Mouse (Mus musculus): ENCODE results near the gene Ciita. TPM values are rescaled to one million over a fixed set of nuclear protein-coding genes. Genes with fewer than 3 reads are reported as not detected.

The Ciita gene
- total RNA-seq, 1 experiment from 2014 or later = 137 TPM

DNA sequence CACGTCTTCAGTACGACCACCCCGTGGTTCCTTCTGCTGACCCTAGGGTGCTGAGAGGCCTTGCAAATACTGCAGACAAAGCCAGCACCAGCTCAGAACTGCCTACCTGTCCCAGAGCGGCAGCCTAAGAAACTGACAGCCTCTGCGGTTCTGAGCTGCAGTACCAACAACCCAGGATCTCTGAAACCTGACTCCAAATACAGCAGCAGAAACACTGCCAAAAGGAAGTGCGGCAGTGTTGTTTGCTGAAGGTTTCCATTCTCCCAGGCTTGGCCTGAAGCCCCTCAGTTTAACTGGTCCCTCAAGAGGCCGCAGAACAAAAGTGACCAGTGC is 61.7 kb downstream of the Ciita start:
- ATAC-seq (ENCODE audit: extremely low read depth, insufficient number of reproducible peaks, low FRiP score, poor library complexity, severe bottlenecking) = no peak

DNA sequence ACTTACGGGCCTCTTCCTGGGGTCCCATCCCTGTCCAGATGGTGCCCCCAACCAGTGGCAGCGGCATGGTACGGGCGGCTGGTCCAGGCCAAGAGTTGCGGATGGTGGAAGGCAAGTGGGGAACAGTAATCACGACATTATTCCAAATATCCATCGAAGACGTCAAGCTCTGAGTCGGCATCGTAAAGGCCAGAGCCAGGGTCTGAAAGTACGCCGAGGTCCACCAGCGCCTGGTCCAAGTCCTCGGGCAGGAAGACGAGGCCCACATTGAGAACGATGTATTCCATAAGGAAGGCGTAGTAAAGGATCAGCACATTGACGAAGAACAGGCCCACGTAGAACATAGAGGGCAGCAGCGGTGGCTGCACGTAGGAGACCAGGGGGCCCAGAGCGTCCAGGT is 62.4 kb downstream of the Ciita start:
- ATAC-seq (ENCODE audit: extremely low read depth, insufficient number of reproducible peaks, low FRiP score, poor library complexity, severe bottlenecking) = no peak

DNA sequence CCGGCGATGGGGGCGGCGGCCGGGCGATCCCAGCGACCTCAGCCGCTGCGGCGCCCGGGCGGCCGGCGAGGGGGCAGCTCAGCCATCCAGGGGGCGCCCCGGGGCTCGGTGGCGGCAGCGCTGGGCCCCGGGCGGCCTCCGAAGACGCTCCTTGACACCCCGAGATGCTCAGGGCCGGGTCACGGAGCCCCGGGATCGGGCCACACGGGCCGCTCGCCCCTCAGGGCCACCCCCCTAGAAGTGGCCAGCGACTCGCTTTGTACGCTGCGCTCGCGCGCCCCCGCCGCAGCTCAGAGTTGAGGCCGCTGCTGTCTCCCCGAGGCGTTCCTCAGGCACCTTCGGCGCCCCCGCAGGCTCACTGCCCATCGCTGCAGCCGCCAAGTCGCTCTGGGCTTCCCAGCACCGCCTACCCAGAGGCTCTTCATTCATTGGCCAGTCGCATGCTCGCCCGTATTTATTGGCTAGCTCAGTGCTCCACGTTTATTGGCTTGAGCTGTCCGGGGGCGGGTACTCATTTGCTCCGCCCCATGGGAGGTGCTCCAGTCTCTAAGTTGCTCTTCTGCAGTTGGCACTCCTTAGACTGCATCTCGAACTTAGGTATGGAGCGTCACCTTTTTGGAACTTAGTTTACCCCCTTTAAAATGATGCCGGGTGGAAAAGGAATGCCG is 63.0 kb downstream of the Ciita start, which contains the start of gene Dexi:
Gene Dexi (minus strand): TSS at position 357 of the 668 bp plus-strand sequence.
- peak; percentile 89 for ATAC-seq (ENCODE audit: extremely low read depth, insufficient number of reproducible peaks, low FRiP score, poor library complexity, severe bottlenecking)

DNA sequence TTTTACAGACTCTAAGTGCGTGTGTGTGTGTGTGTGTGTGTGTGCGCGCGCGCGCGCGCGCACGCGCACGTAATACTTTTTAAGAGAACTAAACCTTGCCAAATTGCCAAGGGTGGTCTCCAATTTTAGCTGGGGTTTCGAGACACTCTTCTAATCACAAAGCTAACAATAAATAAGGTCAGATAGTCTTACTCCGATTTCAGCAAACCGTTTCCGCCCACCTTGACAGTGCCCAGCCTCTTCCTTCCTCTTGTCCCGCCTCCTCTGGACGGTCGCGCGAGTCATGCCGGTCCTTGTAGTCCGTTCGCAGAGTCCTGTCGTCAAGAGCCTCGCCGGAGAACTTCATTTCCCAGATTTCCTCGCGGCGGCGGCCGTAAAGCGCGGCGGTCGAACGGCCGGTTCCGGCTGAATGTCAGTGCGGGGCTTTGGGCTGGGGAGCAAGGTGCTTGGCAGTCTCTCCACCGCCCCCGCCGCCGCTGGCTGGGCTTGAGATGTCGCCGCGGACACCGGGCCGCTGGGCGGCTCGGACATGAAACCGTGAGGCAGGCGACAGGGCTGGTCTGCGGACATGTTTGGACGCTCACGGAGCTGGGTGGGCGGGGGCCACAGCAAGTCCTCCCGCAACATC is 65.2 kb downstream of the Ciita start, which contains the start of gene Clec16a:
Gene Clec16a (plus strand): TSS at position 345 of the 628 bp plus-strand sequence.
- ATAC-seq (ENCODE audit: extremely low read depth, insufficient number of reproducible peaks, low FRiP score, poor library complexity, severe bottlenecking) = peak; percentile 87

DNA sequence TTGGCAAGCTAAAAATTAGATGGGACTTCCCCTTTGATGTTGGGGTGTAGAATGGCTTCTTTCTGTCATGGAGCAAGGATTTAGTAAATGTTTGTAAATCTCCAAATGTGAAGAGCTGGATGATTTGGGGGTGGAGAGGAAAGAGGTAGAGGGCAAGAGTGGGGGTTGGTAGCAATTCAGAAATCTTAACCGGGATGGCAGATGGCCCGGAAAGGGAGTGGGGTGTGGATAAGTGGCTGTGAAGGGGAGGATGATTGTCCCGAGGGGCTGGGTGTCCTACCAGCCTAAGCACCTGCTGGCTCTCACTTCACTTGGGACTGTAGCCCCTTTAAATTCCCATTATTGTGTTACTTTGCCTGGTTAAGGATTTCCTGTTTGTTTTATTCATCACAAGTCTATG is 67.0 kb downstream of the Ciita start:
- ATAC-seq (ENCODE audit: extremely low read depth, insufficient number of reproducible peaks, low FRiP score, poor library complexity, severe bottlenecking) = no peak

DNA sequence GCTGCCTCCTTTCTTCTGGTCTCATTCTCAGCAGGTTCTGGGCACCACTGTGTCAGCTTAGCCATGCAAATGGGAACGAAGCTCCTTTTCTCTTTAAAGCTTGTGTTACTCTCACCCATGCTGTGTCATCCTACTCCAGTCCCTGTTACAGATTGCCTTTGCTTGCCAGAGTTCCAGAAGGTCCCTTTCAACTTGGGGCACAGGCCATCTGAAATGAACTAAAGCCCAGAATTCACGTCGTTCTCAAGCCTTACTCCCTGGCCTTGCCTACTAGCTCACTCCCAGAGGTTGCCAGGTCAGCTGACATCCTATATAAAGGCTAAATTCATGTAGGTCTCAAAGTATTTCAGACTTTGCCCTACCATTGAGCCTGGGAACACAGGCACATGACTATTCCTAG is 69.1 kb downstream of the Ciita start:
- ATAC-seq (ENCODE audit: extremely low read depth, insufficient number of reproducible peaks, low FRiP score, poor library complexity, severe bottlenecking) = no peak

DNA sequence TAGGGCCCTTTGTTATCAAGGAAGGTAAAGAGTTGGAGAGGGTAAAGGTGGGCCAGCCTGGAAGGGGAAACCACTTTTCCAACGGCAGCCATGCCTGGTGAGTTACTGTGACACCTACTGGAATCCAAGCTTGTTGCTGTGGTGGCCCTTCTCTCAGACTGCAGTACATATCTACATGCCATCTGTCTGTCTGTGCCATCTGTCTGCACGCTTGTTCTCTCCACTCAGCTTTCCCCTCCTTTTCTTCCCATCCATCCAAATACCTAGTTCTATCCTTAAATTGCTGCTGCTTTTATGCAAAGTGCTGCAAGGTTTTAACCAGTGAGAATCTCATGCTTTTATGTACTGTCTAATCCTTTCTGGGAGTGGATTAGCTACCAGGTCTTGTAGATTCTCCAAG is 69.7 kb downstream of the Ciita start:
- ATAC-seq (ENCODE audit: extremely low read depth, insufficient number of reproducible peaks, low FRiP score, poor library complexity, severe bottlenecking) = no peak

DNA sequence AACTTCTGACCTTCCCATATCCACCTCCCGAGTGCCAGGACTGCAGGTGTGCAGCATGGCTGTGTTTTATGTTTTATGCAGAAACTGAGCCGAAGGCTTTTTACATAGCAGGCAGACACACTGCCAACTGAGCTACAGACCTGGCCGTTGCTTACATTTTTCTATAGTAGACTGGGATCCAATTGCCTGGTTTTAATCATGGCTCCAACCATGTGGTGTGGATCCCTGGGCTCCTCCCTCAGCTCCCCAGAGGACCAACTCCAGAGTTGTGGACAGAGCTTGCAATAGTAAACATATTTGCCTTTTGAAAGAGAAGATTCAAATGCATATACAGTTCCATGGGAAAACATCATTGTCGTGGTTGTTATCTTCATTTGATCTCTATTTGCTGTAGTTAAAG is 71.7 kb downstream of the Ciita start:
- no peak for ATAC-seq (ENCODE audit: extremely low read depth, insufficient number of reproducible peaks, low FRiP score, poor library complexity, severe bottlenecking)

DNA sequence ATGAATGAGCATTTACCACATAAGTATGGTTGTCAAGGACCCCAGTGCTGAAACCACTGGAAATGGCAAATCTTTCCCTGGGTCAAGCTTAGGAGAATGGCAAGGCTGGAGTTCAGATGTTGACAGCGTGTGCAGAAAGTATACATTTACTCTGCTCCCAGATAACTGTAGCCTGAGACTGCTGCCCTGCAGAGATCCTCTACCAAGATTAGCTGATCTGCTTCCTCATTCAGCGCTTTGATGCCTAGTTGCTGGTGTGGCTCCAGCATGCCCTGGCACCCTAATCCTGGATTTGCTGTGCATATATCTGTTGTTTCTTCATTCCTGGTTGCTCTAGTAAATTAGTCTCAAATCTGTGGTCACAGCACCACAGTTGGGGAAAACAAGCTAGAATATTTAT is 74.0 kb downstream of the Ciita start:
- ATAC-seq (ENCODE audit: extremely low read depth, insufficient number of reproducible peaks, low FRiP score, poor library complexity, severe bottlenecking) = no peak

DNA sequence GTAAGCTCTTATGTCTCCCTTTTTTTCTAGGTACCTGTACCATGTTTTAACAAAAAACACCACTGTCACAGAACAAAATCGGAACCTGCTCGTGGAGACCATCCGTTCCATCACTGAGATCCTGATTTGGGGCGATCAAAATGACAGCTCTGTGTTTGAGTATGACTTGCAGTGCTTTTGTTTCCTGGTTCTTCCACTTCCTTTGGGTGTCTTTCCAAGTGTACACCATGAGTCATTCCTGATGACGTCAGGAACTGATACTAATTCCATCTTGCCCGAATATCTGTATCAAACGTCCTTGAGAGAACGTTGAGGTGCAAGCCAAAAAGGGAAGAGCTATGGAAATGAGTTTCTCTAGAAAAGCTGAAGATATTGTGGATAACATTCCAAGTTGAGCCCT is 80.1 kb downstream of the Ciita start:
- ATAC-seq (ENCODE audit: extremely low read depth, insufficient number of reproducible peaks, low FRiP score, poor library complexity, severe bottlenecking) = no peak

DNA sequence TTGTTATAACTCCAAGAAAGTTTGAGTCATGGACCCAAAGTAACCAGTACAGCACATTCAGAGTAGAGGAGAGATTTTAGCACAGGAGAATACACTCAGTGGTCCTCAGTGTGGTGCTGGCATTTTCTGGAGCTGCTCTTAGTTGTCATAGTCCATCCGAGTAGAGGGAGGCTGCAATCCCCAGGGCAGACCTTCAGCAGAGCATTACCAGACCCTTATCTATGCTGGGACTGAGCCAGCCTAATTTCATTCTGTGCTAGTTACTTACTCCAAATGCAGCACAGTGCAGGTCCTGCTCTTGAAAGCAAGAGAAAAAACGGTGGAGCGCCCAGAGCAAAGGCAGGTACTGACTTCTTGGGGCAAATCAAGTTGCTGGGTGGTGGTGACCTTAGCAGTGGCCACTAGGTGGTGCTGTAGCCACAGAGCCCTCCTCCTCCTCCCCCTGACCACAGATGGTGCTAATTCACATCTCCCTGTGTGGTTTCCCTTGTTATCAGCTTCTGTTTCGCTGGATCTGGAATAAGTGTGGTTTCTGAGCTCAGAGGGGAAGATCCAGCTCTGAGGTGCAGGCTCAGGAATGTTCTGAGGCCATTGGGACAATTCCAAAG is 85.5 kb downstream of the Ciita start:
- ATAC-seq (ENCODE audit: extremely low read depth, insufficient number of reproducible peaks, low FRiP score, poor library complexity, severe bottlenecking) = peak; percentile 80

DNA sequence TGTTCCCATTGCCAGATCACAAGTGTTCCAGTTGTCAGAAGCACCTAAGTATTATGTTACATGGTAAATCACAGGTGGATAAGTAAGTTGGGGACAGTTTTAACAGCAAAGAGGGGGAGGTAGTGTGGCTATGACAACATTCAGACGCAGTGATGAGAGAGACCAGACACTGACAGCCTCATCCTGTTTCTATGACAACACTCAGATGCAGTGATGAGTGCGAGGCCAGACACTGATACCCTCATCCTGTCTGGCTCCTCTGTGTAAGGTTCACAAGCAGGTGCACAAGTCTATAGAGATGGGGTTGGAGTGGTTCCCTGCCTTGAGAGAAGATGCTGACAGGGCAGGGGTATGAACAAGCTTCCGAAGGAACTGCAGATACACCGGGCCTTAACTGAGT is 87.3 kb downstream of the Ciita start:
- ATAC-seq (ENCODE audit: extremely low read depth, insufficient number of reproducible peaks, low FRiP score, poor library complexity, severe bottlenecking) = no peak

DNA sequence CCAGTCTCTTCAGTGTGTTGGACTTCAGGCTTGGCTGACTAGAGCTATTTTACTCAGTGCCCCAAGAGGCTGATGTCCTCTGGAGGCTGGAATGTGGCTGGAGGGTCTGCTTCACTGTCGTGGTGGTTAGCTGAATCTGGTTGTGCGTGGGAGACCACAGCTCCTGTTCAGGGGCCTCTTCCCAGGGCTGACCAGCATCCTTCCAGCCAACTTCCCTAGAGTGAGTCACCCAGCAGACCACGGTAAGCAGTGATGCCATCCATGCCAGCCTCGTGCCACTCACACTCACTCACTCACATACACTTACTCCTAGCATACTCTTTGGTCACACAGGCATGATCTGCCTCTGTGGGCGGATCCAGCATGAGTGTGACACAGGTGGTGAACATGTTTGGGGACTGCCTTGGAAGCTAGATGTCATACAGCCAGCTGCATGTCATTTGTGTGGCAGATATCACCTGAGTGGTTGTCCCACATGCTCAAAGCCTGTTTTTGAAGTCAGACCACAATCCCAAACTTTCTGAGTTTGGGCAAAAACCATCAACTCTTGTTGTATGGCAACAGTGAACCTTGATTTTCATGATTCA is 90.0 kb downstream of the Ciita start:
- no peak for ATAC-seq (ENCODE audit: extremely low read depth, insufficient number of reproducible peaks, low FRiP score, poor library complexity, severe bottlenecking)

DNA sequence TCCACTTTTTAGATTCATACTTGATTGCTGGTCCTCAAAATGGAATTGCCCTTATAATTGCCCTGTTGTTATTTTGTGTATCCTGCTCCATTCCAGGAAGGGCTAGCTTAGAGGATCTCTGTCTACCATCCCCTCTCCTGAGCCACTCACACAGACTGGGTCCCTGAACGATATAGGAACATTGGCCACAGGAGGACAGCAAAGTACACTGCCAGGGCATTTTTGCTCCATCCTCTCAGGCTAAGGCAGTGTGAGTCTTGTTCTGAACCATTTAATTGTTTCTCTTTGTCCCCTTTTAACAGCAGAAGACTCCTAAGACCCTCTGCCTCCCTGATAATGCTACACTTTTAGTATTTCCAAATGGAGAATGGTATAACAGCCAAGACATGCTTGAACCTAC is 90.8 kb downstream of the Ciita start:
- ATAC-seq (ENCODE audit: extremely low read depth, insufficient number of reproducible peaks, low FRiP score, poor library complexity, severe bottlenecking) = no peak

DNA sequence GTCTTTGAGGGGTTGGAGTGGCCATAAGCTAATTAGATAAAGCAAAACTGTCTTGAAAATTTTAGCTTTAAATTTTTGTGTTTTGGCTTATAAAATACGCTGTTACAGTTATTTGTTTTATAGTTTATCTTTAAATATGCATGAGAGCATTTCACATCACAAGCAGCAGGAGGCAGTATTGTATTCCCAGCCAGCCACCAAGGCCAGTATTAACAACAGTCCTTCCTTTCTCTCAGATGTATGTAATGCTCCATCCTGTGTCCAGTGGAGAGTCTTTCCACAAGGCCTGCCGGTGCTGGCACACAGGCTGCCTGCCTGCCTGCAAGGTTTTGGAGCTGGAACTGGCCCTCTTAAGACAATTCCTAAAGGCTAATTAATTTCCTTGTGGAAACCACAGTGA is 92.0 kb downstream of the Ciita start:
- ATAC-seq (ENCODE audit: extremely low read depth, insufficient number of reproducible peaks, low FRiP score, poor library complexity, severe bottlenecking) = no peak

DNA sequence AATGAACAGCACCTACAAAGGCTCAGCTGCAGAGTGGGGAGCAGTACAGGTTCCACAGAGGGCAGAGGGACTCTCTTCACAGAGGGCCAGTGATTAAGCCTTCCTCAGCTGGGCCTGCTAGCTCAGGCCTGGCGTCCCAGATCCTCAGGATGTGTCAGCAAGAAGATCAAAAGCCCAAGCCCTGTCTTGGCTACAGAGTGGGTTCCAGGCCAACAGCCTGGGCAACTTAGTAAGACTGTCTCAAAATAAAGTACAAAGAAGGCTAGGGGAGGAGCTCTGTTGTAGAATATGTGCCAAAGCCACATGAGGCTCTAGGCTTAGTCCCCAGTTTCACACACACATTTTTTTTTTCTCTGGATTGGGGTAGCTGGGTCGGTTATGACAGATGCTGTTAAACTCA is 95.1 kb downstream of the Ciita start:
- ATAC-seq (ENCODE audit: extremely low read depth, insufficient number of reproducible peaks, low FRiP score, poor library complexity, severe bottlenecking) = no peak

DNA sequence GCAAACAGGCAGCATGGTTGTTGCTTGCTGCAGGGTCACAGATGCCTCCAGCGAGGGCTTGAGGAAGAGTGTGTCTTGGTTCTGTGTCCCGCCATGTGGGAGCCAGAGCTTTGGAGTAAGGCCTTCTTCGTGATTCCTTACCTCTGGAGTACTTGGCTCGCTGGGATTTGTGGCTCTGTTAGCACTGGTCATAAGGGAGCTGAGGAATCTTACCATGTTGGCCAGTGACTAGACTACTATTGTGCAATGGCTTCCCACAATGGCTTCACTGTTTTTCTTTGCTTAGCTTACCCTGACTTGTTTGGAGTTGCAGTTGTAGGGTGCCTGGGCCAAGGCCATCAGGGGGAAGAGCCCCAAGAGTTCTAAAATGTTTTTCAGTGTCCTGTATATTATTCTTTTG is 96.1 kb downstream of the Ciita start:
- ATAC-seq (ENCODE audit: extremely low read depth, insufficient number of reproducible peaks, low FRiP score, poor library complexity, severe bottlenecking) = no peak

DNA sequence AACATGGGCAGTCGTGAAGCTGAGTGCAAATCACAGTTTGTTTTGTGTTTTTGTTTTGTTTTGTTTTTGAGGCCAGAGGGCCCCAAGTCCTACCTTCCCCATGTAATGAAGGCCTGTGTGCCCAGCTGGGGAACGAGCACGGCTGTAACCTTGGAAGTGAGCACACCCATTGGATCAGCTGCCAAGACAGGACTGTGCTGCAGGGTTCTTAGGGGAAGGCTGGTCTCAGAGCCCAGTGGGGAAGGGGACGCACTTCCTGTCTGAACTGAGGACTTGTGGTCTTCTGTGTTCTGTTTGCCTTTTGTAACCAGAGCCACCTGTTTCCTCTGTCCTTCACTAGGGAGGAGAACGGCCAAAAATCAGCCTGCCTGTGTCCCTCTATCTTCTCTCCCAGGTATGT is 97.7 kb downstream of the Ciita start:
- ATAC-seq (ENCODE audit: extremely low read depth, insufficient number of reproducible peaks, low FRiP score, poor library complexity, severe bottlenecking) = no peak

Data from neutrophil, adult 5-6 weeks (primary cell).